Mouse (Mus musculus): ENCODE data around the gene En2. TPM values are rescaled to one million over a fixed set of nuclear protein-coding genes. Genes with fewer than 3 reads are reported as not detected.

En2 gene
- total and polyA plus RNA-seq, 2 experiments from 2014 or later, result 0.05 TPM; not detected in 1

GRCm38 (mm10) chr5:28219596-28219995 is 54.1 kb downstream of the En2 start:
- Histone ChIP-seq H3K4me2 (ENCODE audit: low read depth) (no peak overlapping the region), H3K36me3 (ENCODE audit: insufficient read depth) (no peaks in the 10 kb centered on the region), H3K27ac (ENCODE audit: low read depth, low read length) (no peak overlapping the region), H3K27me3 (ENCODE audit: insufficient read depth, low read length) (peaks cover 3% of the 10 kb centered on the region; the same call in 1 of the 2 replicates), H3K4me3 (ENCODE audit: low read depth, low read length) (no peak overlapping the region), H3K9me3 (ENCODE audit: low read length) (no peaks in the 10 kb centered on the region), H3K4me1 (ENCODE audit: insufficient read depth) (no peaks in the 10 kb centered on the region), H3K9ac (no peak overlapping the region)
- ATAC-seq, result no peak
- DNase-seq, result no peak
- 90% methylated on average over 1 of the region's 1 CpGs for WGBS
- no peak for TF ChIP-seq CTCF (IDR thresholded peaks at IDR 0.05; ENCODE audit: low read depth)

Other genes starting within 250 kb of the En2 start
- 127 and 140 TPM in 2 replicates for gene Insig1, start 94.3 kb upstream of the En2 start, total RNA-seq (2014; rRNA removed)
- 100 and 101 TPM in 2 replicates for gene Insig1, start 94.3 kb upstream of the En2 start, polyA plus RNA-seq (2015; fragmentation: Nextera tagmentation; extraction: Ambion mirVana)
- 0.38 and 1.6 TPM in 2 replicates for gene Cnpy1, start 80.1 kb downstream of the En2 start, total RNA-seq (2014; rRNA removed)
- 0.40 and 0.44 TPM in 2 replicates for gene Cnpy1, start 80.1 kb downstream of the En2 start, polyA plus RNA-seq (2015; fragmentation: Nextera tagmentation; extraction: Ambion mirVana)
- gene Rbm33, start 151.4 kb downstream of the En2 start, total RNA-seq (2014; rRNA removed), result 25.9 and 41.7 TPM in 2 replicates
- gene Rbm33, start 151.4 kb downstream of the En2 start, polyA plus RNA-seq (2015; fragmentation: Nextera tagmentation; extraction: Ambion mirVana), result 11.4 and 12.5 TPM in 2 replicates

All from forebrain, postnatal 0 days (tissue).